Mouse (Mus musculus) heart, embryonic 10.5 days (tissue): ENCODE data around the gene Scube1. TPM values are rescaled to one million over a fixed set of nuclear protein-coding genes. Genes with fewer than 3 reads are reported as not detected.
A peak's percentile ranks its signal among the peaks of the same experiment; 100 is the strongest.

Experiments used
- DNase-seq: peaks from one replicate; pipeline ENCODE4 v3.0.0-alpha.2; 2017; ENCODE audit warnings: low spot score
- H3K27ac ChIP-seq: fragments of 300-500 bp; sonication (generic); 2 replicates; pipeline ENCODE4 v1.5.1; 2016; ENCODE audit warnings: mild to moderate bottlenecking
- H3K27me3 ChIP-seq: fragments of 300-500 bp; sonication (generic); 2 replicates; pipeline ENCODE4 v1.6.1; 2016; ENCODE audit warnings: mild to moderate bottlenecking; ENCODE audit not compliant: poor library complexity, insufficient read depth, severe bottlenecking
- H3K36me3 ChIP-seq: fragments of 300-500 bp; sonication (generic); 2 replicates; pipeline ENCODE4 v1.6.1; 2016; ENCODE audit warnings: mild to moderate bottlenecking, moderate library complexity
- H3K4me1 ChIP-seq: fragments of 300-500 bp; sonication (generic); 2 replicates; pipeline ENCODE4 v1.6.1; 2016; ENCODE audit warnings: mild to moderate bottlenecking
- H3K4me3 ChIP-seq: fragments of 300-500 bp; sonication (generic); 2 replicates; pipeline ENCODE4 v1.5.1; 2016; ENCODE audit warnings: mild to moderate bottlenecking, moderate library complexity
- H3K9me3 ChIP-seq: fragments of 300-500 bp; sonication (generic); 2 replicates; pipeline ENCODE4 v1.6.1; 2016; ENCODE audit warnings: mild to moderate bottlenecking, moderate library complexity
- WGBS: fragments of 180-500 bp; shearing (Covaris S2); methylation state at CpG from one replicate; pipeline ENCODE4 v1.1.7; 2016; 5-methylcytosine and 5-hydroxymethylcytosine counted together
- polyA plus RNA-seq: library from polyadenylated mRNA; unstranded; fragments of >200 nt; fragmentation: Nextera tagmentation; extraction: Ambion mirVana; gene quantifications from 2 replicates; pipeline ENCODE4 v1.2.1, GENCODE M21; 2016

The Scube1 gene
- polyA plus RNA-seq, 1 experiment from 2014 or later = 20.4 TPM

DNA sequence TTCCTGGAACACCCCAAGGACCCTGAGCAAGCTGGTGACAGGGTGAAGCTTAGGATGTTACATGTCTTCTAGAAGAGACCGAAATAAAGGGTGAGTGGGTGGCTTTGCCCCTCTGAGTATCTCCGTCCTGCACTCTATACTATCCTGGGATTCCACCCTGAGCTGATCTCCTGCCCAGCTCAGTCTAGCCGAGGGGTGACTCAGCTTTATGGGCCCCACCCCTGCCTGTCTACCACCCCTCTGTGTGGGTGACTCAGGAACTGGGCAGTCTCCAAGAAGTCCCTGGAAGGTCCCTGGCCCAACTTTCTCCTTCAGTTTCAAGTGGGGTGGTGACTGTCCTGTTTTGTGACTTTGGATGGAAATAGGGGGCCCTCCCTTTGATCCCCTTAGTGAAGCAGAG lies 159.4 kb downstream of the Scube1 start:
- H3K9me3 ChIP-seq = no peaks in the 10 kb centered on the region
- H3K36me3 ChIP-seq = no peaks in the 10 kb centered on the region
- H3K27ac ChIP-seq = peak overlapping the region; percentile 42; the same call in 1 of the 2 replicates
- H3K27me3 ChIP-seq = 0 out of 2 replicates have a peak, but pooled peaks cover 3% of the 10 kb centered on the region
- WGBS = 69% methylated on average over 3 of the region's 3 CpGs
- H3K4me3 ChIP-seq = no peak overlapping the region
- DNase-seq = peak; percentile 84
- peaks cover 23% of the 10 kb centered on the region; the same call in 1 of the 2 replicates for H3K4me1 ChIP-seq

DNA sequence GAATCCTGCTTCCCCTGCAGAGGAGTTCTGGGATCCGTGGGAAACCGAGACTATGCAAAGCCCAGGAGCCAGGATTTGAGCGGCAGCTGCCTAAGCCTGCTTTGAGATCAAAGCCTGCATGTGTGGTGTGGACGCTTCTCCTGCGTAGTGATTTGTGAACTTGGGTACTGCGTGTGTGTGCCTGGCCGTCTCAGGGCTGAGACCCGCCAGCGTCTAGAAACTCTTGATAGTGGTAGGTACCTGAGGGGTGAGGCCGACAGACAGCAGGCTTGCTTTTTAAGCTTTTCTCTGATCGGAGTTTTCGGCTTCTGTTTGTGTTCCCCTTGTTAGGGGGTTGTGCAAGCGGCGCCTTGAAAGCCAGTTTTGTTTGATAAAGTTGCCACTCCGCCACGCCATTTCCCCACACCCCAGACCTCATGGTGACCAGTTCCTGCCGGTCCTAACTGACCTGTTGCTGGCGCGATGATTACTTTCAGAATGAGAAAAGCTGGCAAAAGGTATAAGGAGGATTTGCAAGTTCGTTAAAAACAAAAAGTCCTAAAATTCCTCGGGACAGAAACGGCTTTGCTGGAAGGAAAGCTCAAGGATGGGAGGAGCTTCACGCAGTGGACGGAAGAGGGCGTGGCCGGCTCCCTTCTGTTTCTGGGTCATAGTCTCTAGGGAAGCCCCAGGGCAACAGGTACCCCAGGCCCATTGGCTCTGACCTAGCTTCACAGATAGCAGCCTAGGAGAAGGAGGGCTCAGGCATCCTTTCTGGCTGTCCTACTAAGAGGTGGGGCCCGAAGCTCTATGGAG lies 160.8 kb downstream of the Scube1 start:
- peak overlapping the region; percentile 87 for H3K27ac ChIP-seq
- H3K4me3 ChIP-seq = peak overlapping the region; percentile 69
- no peaks in the 10 kb centered on the region for H3K36me3 ChIP-seq
- 2% methylated on average over 27 of the region's 27 CpGs for WGBS
- H3K27me3 ChIP-seq = 0 out of 2 replicates have a peak, but pooled peaks cover 3% of the 10 kb centered on the region
- no peaks in the 10 kb centered on the region for H3K9me3 ChIP-seq
- H3K4me1 ChIP-seq = peaks cover 23% of the 10 kb centered on the region; the same call in 1 of the 2 replicates
- peak; percentile 87 for DNase-seq

DNA sequence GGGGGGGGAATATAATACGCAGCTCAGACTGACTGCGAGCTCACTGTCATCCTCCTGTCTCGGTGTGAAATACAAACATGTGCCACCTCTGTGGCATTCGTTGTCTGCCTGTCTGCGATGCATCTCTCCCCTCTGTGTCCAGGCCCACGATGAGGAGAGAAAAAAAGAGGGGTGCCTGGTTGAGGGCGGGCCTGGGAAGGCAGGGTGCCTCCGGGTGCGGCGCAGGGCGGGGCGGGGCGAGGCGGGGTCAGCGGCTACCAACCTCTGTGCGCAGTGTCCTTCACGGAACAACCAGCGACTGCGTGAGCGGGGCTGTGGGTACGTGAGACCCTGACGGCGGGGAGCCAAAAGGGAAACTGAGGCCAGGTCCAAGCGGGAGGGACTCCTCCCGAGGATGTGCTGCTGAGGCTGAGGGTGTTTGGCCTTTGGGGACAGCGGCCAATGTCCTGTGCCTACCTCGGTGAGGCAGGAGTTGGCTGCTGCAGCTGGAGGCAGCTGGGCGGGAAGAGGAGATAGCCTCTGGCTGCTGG lies 161.4 kb downstream of the Scube1 start, which contains the start of the genes Tspo and Mcat:
Gene Tspo (plus strand): TSS at position 266 of the 530 bp plus-strand sequence.
Gene Mcat (minus strand): TSS at position 461 of the 530 bp plus-strand sequence.
- Histone ChIP-seq H3K36me3 (no peaks in the 10 kb centered on the region), H3K27me3 (0 out of 2 replicates have a peak, but pooled peaks cover 3% of the 10 kb centered on the region), H3K9me3 (no peaks in the 10 kb centered on the region), H3K27ac (peak within 1 kb of the TSS; percentile 87), H3K4me3 (peak within 1 kb of the TSS; percentile 69), H3K4me1 (peaks cover 23% of the 10 kb centered on the region; the same call in 1 of the 2 replicates)
- DNase-seq = peak; percentile 86
- WGBS = under 1% methylated on average over 28 of the region's 28 CpGs

DNA sequence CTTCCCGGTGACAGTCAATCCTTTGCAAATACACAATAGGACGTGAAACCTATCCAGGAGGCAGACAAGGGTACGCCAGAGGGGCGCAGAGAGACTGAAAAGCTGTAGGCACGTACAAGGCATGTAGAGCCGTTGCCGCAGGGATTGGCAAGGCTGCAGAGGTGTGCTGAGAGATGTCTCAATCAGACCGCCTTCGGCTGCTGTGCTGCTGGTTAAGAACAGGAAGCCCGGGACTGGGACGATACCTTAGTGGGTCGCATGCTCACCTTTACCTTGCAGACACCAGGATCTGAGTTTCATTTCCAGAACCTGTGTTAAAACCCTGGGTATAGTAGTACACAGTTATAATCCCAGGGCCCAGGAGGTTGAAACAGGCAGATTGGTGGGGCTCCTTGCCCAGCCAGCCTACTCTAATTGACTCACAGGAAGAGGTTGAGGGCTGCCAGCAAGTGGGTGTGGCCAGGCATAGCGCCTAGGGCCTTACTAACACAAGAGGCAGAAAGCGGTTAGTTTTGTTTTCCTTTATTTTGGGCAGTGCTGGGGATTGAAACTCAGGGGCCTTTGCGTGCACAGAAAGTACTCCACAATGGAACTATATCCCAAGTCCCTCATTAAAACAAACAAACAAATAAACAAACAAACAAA lies 162.1 kb downstream of the Scube1 start:
- H3K9me3 ChIP-seq = no peaks in the 10 kb centered on the region
- H3K4me3 ChIP-seq = peak overlapping the region; percentile 69
- peaks cover 23% of the 10 kb centered on the region; the same call in 1 of the 2 replicates for H3K4me1 ChIP-seq
- WGBS = 27% methylated on average over 15 of the region's 15 CpGs
- no peak for DNase-seq
- peak overlapping the region; percentile 87; the same call in 1 of the 2 replicates for H3K27ac ChIP-seq
- H3K36me3 ChIP-seq = no peaks in the 10 kb centered on the region
- 0 out of 2 replicates have a peak, but pooled peaks cover 3% of the 10 kb centered on the region for H3K27me3 ChIP-seq

DNA sequence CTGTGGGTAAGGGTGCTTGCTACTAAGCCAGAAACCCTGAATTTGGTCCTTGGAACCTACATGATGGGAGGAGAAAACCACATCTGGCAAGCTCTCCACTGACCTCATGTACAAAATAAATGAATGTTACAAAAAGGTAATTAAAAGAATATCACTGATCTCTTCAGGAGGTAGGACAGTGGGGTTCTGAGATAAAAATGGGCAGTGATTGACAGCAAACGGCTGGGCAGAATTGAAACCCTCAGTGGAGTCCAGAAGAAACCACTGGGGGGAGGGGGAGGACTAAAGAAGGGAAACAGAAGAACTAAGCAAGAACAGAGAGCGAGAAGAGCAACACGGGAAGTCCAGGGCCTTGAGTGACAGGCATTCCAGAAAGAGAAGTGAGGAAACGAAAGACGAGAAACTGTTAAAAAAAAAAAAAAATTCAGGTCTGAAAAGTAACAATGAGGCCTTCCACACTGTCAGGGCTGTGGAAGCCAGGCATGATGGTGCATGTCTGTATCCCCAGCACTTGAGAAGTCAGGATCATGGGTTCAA lies 163.8 kb downstream of the Scube1 start:
- H3K36me3 ChIP-seq = no peaks in the 10 kb centered on the region

DNA sequence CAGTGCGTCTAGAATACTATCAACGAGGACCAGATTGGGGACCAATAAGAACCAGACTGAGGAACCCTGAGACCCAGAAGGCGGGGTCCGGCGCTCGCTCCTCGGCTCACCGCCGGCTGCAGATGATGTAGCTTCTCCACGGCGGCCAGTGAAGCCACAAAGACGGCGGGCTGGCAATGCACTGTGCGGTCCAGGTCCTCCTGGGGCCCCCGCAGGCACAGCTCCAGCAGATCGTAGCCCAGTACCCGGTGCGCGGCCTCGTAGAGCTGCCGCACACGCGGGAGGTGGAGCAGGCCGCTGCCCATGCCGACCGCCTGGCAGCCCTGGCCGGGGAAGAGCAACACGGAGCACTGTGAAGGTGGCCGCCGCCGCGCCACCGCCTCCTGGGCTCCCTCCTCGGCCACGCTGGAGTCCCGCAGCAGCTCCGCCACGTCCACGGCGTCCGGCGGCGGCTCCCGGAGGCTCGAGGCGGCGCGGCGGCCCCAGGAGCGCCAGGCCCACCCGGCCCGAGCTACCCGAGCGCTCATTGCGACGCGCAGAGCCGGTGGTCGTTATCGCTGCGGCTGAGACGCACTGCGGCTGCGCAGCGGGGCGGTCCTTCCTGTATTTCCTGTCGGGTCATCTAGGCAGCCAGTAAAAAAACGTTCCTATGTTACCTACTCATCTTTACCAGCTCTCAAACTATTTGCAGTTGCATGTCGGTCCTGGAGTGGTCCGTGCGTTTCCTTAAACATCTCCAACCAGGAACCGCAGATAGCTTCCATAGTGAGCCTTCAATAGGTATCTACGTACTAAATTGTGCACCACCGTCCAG lies 169.5 kb downstream of the Scube1 start:
- under 1% methylated on average over 74 of the region's 74 CpGs for WGBS

More for the DNA sequence above, 163.8 kb downstream of the Scube1 start:
- no peak for DNase-seq
- Histone ChIP-seq H3K27me3 (0 out of 2 replicates have a peak, but pooled peaks cover 3% of the 10 kb centered on the region), H3K4me3 (no peak overlapping the region), H3K9me3 (no peaks in the 10 kb centered on the region), H3K4me1 (peaks cover 23% of the 10 kb centered on the region; the same call in 1 of the 2 replicates), H3K27ac (no peak overlapping the region)
- WGBS = 55% methylated on average over 5 of the region's 5 CpGs

More for the DNA sequence above, 169.5 kb downstream of the Scube1 start:
- peak; percentile 95 for DNase-seq
- peak overlapping the region; percentile 96 for H3K27ac ChIP-seq
- peaks cover 28% of the 10 kb centered on the region for H3K36me3 ChIP-seq
- no peaks in the 10 kb centered on the region for H3K9me3 ChIP-seq
- peaks cover 12% of the 10 kb centered on the region for H3K4me1 ChIP-seq
- peak overlapping the region; percentile 97 for H3K4me3 ChIP-seq
- H3K27me3 ChIP-seq = no peaks in the 10 kb centered on the region

Other genes starting within 250 kb of the Scube1 start
- 23.9 and 24.6 TPM in 2 replicates for gene Ttll1, start 214.1 kb downstream of the Scube1 start, polyA plus RNA-seq
- 17.4 and 29.8 TPM in 2 replicates for gene Bik, start 198.2 kb downstream of the Scube1 start, polyA plus RNA-seq
- gene Tspo, start 161.4 kb downstream of the Scube1 start, polyA plus RNA-seq = 97.0 and 141 TPM in 2 replicates
- 37.7 and 40.0 TPM in 2 replicates for gene Mcat, start 161.2 kb downstream of the Scube1 start, polyA plus RNA-seq
- 39.7 and 44.0 TPM in 2 replicates for gene Ttll12, start 129.9 kb downstream of the Scube1 start, polyA plus RNA-seq
- 0.22 and 0.70 TPM in 2 replicates for gene Mpped1, start 54.4 kb upstream of the Scube1 start, polyA plus RNA-seq